Mouse (Mus musculus) right cerebral cortex, adult 18-20 months (tissue): ENCODE data around the gene 1700019N19Rik.
A peak's percentile ranks its signal among the peaks of the same experiment; 100 is the strongest.

Experiments
- DNase-seq: peaks from one replicate; pipeline ENCODE4 v3.0.0; 2022; ENCODE audit warnings: mixed read lengths

The 1700019N19Rik gene

DNA sequence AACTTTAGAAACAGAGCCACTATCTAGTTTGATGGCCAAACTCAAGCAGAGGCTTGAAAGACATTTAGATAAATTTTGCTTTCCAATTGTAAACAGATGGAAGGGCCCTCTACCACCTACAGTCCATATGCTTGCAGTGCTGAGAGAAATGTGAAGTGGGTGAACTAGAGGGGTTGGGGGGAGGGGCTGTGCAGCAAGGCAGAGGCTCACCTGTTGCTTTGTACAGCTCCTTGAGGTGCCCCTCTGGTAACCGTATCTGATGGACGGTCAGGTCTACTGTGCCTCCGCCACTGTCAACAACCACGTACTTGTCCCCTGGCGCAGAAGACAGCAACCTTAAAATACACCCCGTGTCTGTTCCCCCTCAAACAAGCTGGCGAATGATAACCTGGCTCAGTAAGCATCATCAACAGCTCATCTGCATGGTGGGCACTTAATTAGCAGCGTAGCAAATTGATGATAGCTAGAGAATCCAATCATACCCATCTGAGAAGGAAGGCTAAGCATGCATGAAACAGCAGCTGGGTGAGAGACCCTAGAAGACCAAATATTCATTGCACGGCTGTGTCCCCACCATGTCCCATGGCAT is 11.0 kb upstream of the 1700019N19Rik start:
- peak; percentile 62 for DNase-seq

DNA sequence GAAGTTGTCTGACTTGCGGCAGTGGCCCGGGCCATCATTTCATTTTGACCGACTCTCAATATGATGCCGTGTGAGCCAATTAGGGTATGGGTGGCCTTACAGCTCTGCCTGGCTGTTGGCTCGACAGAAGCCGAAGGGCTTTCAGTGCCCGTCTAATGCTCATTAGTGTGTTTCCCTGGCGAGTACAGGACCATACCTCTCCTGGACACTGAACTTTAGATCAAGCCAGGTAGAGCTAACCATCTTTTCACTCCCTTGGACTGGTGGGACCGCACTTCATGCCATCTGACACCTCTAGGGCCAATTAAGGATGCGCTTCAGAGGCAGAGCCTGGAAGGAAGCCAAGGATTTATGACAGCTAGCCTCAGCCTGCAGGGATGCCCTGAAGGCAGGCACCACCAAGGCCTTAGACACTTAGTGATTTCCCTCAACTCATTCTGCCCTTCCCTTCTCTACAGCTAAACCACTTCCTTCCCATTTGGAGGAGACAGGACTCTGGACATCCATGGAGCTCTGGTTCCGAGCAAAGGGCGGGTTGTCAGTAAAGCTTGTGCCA is 931 bp upstream of the 1700019N19Rik start:
- DNase-seq = no peak

DNA sequence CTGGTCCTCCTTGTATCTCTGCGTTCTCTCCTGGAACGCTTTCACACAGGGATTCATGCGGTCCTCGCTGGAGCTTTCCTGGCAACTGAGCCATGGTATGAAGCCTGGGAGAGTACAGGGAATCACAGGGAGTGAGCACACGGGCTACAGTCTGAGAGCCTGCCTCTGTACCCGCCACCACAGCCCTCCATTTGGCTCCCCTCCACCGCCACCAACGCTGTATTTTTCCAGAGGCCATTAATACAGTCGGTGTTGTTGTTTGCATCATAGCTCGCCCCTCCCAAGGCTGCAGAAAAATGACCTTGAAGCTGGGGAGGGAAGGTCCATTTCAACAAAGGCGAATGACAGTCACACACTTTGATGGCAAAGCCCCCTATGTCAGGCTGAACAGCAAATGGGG is 5.1 kb downstream of the 1700019N19Rik start:
- DNase-seq = no peak

DNA sequence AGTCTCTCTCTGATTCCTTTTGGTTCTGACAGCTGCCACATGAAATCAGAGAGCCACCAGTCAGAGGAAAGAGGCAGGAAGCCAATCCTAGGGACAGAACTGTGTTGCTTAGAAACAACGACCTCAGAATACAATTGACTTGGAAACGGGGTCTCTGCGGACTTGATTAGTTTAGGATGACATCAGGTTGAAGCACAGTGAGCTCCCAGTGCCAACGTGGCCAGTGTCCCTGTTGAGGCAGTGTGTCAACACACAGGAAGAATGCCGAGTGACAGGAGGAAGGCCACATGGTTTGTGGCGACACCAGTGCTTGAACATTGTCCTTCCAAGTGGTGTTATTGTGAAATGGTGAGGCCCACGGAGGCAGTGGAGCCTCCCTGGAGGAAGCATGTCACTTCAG is 10.3 kb downstream of the 1700019N19Rik start:
- DNase-seq = no peak

DNA sequence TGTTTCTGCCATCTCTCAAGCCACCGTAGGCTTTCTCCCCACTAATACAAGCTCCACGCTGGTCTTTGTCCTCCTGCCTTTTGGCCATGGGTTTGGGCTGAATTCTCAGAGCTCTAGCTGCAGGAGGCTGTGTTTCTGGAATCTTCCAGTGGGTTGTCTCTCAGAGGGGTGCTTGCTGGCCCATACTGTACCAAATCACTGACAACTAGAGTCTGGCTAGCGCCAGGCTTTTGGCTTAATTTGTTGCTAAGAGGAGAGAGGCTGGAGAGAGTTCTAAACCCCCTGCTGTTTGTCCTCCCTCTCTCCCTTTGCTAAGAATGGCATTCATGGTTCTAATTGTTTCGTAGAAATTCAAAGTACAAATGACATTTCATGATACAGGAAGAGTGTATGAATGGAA is 12.7 kb downstream of the 1700019N19Rik start:
- no peak for DNase-seq

DNA sequence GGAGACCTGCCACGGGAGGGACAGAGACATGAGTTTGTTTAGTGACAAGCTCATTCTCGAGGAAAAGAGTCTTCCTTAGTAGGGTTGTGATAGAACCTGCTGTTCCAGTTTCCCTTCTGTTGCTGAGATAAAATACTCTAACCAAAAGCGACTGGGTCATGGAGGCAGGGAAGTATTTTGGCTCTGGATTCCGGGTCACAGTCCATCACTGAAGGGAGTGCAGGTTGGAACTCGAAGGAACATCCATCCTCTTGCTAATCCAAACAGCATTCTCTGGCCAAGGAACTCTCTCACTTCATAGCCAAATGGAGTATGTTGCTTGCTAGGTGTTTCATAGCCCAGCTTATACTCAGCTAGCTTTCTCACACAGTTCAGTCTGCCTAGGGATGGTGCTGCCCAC is 17.8 kb downstream of the 1700019N19Rik start:
- DNase-seq = no peak

DNA sequence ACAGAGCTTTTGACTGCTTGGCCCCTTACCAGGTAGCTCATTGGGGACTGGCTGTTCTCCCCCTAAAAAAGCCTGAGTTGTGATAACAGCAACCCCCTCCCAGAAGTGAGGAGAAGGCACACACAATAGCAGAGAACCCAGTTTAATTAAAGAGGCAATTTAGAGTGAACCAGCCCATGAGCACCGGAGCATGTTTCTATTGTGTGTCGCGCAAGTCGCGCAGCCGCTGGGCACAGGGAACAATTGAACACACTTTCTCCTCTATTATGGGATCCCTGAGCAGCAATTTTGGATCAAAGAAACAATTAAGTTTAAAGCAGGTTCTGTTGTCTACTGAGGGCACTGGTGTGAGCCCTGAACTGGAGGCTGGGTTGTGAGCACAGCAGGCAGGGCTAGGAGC is 26.9 kb downstream of the 1700019N19Rik start:
- no peak for DNase-seq

DNA sequence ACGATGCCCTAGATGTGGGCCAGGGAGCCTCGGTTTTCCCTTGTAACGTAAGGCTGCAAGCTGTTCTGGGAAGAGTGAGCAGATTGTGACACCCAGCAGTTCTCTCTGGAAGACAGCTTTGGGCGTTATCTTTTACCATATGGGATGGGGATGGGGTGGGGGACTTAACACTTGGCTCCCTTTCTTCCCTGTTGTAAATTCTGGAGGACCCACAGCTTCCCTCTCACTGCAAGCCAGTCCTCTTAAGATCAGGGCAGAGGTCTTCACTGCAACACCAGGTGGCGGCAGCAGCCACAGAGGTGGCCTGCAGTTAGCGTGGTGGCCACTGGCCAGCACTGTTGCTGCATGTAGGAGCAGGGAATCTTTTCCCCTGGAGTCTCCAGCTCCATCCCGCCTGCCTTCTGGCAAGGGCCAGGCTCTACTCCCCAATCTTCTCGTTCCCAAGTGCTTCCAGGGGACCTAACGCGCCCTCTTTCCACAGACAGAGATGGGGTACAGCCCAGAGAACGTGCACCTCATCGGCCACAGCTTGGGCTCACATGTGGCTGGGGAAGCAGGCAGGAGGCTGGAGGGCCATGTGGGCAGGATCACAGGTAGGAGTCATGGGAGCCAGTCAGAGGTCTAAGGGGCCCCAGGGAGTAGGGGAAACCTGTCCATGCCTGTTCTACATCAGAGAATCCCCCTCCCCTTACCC is 31.3 kb downstream of the 1700019N19Rik start:
- DNase-seq = peak; percentile 64

DNA sequence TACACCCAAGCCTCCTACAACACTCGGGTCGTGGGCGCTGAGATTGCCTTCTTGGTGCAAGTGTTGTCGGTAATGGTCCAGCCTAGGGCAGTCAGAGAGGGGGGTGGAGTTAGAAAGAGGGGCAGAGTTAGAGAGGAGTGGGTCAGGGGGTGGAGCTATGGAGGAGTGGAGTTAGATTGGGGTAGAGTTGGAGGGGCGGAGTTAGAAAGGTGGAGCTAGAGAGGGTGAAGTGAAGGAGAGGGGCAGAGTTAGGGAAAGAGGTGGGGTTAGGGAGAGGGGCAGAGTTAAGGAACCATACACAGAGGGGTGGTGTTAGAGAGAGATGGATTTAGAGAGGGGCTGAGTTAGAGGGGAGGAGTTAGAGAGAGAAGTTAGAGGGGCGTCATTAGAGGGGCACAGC is 31.9 kb downstream of the 1700019N19Rik start:
- DNase-seq = no peak

DNA sequence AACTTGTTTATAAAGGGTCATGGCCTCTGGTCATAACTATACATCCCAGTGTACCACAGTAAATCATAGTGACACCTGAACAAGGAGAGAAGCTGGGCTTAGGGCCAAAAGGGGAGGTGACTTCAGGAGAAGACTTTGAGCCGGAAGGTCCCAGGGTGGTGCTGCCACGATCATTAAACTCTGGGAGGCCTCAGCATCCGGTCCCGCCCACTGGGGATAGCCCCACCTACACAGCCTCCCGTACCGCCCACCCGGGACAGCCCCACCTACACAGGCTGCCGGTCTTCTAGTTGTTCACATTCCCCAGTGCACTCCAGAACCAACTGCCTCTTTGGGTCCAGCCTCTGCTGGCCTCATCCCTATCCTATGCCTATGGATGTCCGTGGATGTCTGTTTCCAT is 34.8 kb downstream of the 1700019N19Rik start, which contains the start of gene Pnliprp2:
Pnliprp2 (plus strand) TSS at position 297 of the 400 bp plus-strand sequence.
- no peak for DNase-seq

DNA sequence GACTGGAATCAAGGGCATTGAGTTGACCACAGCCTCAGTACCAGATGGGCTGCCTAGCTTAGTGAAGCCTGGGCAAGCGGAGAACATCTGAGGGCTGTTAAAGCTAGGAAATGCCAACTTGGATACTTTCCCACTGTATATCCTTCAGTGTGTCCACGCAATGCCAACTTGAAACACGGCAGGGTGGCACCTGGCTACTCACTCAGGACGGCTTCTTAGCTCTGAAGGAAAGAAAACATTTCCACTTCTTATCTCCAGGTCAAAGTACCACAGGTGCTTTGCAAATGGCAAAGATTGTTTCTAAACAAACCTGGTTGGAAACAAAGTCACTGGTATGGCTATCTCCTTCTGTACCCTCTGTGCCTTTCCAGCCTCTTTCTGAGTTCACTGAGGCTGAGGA is 35.4 kb downstream of the 1700019N19Rik start:
- DNase-seq = no peak

DNA sequence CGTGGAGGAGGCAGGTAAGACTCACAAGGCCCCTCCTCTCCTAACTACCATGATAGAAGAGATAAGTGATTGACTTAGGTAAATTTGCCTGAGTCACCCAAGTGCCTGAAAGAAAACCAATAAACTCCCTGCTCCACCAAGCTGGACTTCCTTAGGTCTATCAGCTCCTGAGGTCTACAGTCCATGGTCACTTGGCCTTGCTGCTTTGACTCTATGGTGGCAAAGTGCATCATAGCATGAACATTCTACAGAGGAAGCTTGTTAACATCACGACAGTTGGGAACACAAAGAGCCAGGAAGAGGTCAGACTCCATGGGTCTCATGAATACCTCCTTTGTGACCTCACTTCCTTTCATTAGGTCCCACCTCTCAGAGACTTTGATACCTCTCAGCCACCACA is 42.8 kb downstream of the 1700019N19Rik start:
- DNase-seq = no peak

DNA sequence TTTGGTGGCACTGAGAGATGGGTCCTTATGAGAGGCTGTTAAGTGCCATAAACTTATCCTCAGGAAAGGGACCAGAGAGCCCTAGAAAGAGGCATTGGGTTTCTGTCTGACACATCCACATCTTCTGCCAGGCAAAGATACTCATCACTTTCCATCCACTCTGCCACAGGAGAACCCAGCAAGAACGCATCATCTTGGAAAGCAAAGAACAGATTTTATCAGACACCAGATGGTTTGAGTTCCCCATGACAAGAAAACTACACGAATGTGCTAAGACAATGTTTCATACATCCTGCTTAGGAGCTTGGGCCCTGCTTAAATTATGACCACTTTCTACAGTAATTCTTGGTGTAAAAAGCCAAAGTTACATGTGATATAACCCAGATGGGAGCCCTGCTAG is 43.4 kb downstream of the 1700019N19Rik start:
- DNase-seq = peak; percentile 21

DNA sequence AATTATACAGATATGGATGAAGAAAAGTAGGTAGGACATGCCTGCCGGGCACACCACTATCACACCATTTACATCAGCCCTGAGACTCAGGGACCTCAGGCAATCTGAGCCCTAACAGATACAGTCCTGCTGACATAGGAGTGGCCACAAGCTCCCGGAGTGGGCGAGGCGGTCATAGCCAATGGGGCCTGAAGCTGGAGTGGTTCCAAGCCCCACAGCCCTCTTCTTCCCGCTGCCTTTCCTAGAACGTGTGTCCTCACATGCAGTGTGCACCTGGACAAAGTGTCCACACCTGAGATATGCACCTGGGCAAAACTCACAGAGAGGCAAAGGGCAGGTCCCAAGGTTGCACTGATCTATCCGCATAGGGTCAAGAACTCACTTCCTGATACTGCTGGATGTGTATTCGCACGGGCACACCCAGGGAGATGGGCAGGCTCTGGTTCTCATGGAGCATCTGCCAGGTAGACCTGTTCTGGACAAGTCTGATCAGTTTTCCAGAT is 46.7 kb downstream of the 1700019N19Rik start:
- DNase-seq = no peak

DNA sequence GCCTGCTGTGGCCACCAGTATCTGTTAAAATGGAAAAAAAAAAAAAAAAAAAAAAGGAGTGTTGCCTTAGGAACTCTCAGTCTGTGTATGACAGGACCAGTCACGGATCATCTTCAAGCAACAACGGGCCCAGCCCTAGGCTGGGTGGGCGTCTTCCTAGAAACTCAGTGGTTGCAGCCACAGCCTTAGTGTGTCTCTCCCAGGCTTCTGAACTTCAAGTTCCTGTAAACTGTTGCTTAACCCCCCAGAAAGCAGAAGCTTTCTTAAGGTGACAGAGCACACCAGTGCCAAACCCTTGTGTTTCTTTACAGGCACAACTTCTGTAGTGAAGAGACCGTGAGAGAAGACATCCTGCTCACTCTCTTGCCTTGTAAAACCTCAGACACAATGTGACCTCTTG is 50.5 kb downstream of the 1700019N19Rik start:
- no peak for DNase-seq

DNA sequence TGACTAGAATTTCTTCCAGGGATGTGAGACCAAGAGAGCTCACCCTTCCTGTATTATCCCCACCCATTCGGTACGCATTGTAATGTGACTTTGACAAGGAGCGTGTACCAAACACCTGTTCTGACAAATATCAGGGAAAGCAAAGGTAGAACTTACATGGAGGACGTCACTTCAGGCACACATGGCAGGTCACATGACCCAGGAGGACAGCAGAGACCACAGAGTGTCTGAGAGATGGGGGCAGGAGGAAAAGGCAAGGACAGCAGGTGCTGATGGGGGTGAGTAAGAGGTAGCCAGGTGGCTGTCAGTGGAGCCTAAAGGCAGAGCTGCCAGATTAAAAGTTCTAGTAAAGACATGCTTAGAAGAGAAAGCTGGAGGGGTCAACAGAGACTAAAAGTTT is 51.5 kb downstream of the 1700019N19Rik start:
- DNase-seq = no peak

DNA sequence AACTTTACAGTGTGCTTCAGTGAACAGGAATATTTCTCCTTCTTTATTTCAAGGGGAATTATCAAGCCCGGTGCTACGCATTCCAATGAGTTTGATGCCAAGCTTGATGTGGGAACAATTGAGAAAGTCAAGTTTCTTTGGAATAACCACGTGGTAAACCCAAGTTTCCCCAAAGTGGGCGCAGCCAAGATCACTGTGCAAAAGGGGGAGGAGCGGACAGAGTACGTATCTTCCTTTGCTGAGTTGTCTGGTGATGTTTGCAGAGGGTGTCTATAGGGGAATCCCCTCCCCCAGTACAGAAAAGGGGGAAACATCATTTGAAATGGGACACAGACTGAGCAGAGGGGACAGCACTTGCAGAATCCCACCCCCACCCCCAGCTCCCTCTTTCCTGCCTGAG is 53.2 kb downstream of the 1700019N19Rik start:
- DNase-seq = no peak

DNA sequence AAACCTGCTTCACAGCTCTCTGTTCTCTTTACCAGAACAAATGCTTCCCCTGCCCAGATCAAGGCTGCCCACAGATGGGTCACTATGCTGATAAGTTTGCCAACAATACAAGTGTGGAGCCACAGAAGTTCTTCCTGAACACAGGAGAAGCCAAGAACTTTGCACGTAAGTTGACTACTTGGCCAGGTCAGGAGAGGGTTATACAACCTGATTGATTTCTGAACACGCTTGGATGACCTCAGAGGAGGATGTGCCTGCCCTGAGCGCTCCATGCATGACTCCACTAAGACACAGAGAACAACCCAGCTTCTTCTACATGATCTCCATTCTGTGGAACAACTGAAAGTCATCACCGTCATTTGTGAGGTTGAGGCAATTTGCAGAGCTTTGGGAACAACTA is 56.1 kb downstream of the 1700019N19Rik start:
- DNase-seq = no peak
